Mouse (Mus musculus) heart, postnatal 0 days (tissue): ENCODE measurements around the gene Lamtor3. TPM values are rescaled to one million over a fixed set of nuclear protein-coding genes. Genes with fewer than 3 reads are reported as not detected.
A peak's percentile ranks its signal among the peaks of the same experiment; 100 is the strongest.

Experiments used
- ATAC-seq: fragments of 200-750 bp; cut with Nextera tagmentation; 2 replicates; pipeline ENCODE4 v1.8.0; 2017; ENCODE audit warnings: low read depth, moderate number of reproducible peaks, moderate library complexity; ENCODE audit not compliant: insufficient read depth
- DNase-seq: peaks from one replicate; pipeline ENCODE4 v3.0.0-alpha.2; 2016; ENCODE audit warnings: low spot score
- H3K27ac ChIP-seq: fragments of 300-500 bp; sonication (generic); 2 replicates; pipeline ENCODE4 v1.5.1; 2014; ENCODE audit warnings: low read depth, mild to moderate bottlenecking
- H3K27me3 ChIP-seq: fragments of 300-500 bp; sonication (generic); 2 replicates; pipeline ENCODE4 v1.6.1; 2014; ENCODE audit warnings: low read length, mixed read lengths; ENCODE audit not compliant: control insufficient read depth, insufficient read depth
- H3K36me3 ChIP-seq: fragments of 300-500 bp; sonication (generic); replicated peaks from 2 replicates; pipeline ENCODE4 v1.6.1; 2014; ENCODE audit warnings: low read length, mixed read lengths; ENCODE audit not compliant: control insufficient read depth, insufficient read depth
- H3K4me1 ChIP-seq: fragments of 300-500 bp; sonication (generic); 2 replicates; pipeline ENCODE4 v1.6.1; 2014; ENCODE audit warnings: antibody characterized with exemption; ENCODE audit not compliant: control insufficient read depth, insufficient read depth
- H3K4me2 ChIP-seq: fragments of 300-500 bp; sonication (generic); 2 replicates; pipeline ENCODE4 v1.6.1; 2014; ENCODE audit warnings: low read depth, mild to moderate bottlenecking, low read length, moderate library complexity
- H3K4me3 ChIP-seq: fragments of 300-500 bp; sonication (generic); 2 replicates; pipeline ENCODE4 v1.5.1; 2014; ENCODE audit warnings: low read depth, low read length
- H3K9ac ChIP-seq: fragments of 300-500 bp; sonication (generic); replicated peaks from 2 replicates; pipeline ENCODE4 v1.6.1; 2014; ENCODE audit warnings: low read depth, low read length, mixed read lengths
- H3K9me3 ChIP-seq: fragments of 300-500 bp; sonication (generic); replicated peaks from 2 replicates; pipeline ENCODE4 v1.6.1; 2016; ENCODE audit warnings: low read length; ENCODE audit not compliant: control insufficient read depth
- CTCF ChIP-seq: IDR thresholded peaks from 2 replicates; pipeline ENCODE4 v1.5.1; 2016; ENCODE audit warnings: antibody characterized with exemption, control low read depth, low read depth
- EP300 ChIP-seq: IDR thresholded peaks from 2 replicates; pipeline ENCODE4 v1.6.1; 2016; ENCODE audit warnings: antibody characterized with exemption, low read depth
- WGBS: fragments of 180-500 bp; shearing (Covaris S2); extraction: QIAGEN DNeasy Blood & Tissue Kit; methylation state at CpG from one replicate; pipeline ENCODE4 v1.1.7; 2014; 5-methylcytosine and 5-hydroxymethylcytosine counted together
- polyA plus RNA-seq: library from polyadenylated mRNA; unstranded; fragments of >200 nt; fragmentation: Nextera tagmentation; extraction: Ambion mirVana; gene quantifications from 2 replicates; pipeline ENCODE4 v1.2.1, GENCODE M21; 2015
- total RNA-seq: library from RNA; depleted of rRNA; stranded (reverse); fragments of >200 nt; gene quantifications from 2 replicates; pipeline ENCODE4 v1.2.3, GENCODE M21; 2014; ENCODE audit warnings: low replicate concordance

Gene Lamtor3
- total and polyA plus RNA-seq, 2 experiments from 2014 or later: 125 to 137 TPM

DNA sequence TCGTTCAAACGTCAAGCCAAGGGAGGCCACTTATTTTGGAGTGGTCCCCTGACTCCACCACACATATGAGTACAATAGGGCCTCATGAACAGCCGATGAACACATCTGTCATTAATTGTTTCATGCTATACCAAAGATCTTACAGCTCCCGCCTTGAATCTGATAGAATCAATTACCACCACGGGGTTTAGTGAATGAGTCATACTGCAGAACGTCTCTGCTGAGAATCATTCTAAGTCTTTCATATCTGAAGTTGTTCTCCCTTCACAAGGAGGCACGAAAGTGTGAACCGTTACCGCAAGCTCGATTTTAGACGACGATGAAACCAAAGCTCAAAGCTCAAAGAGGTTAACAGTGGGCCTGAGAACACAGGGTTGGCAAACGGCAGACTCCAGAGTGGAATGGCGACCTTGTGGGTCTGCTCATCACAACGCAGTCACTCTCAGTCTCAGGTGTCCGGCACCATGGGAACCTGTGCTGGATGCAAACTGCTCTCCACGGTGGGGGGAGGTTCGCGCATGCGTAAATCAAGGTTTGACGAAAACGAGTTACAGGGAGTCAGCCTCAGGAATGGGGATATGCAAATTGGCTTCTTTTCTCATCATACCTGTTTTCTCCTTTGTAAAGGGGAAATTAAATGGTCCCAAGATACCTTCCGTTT is 36.1 kb downstream of the Lamtor3 start:
- TF ChIP-seq CTCF: no peak
- TF ChIP-seq EP300: no peak
- H3K4me1 ChIP-seq: peaks cover 25% of the 10 kb centered on the region
- H3K27ac ChIP-seq: no peak overlapping the region; the same call in 1 of the 2 replicates
- no peaks in the 10 kb centered on the region for H3K9me3 ChIP-seq
- DNase-seq (no peak), ATAC-seq (no peak)
- H3K9ac ChIP-seq: no peak overlapping the region
- no peak overlapping the region for H3K4me3 ChIP-seq
- H3K36me3 ChIP-seq: peaks cover 7% of the 10 kb centered on the region; the same call in 1 of the 2 replicates
- WGBS: 72% methylated on average over 23 of the region's 23 CpGs
- no peaks in the 10 kb centered on the region for H3K27me3 ChIP-seq
- H3K4me2 ChIP-seq: no peak overlapping the region

GRCm38 (mm10) chr3:137955560-137956081 is 37.3 kb downstream of the Lamtor3 start:
- no peaks in the 10 kb centered on the region for H3K27me3 ChIP-seq
- H3K4me1 ChIP-seq: peaks cover 25% of the 10 kb centered on the region
- 27% methylated on average over 16 of the region's 16 CpGs for WGBS
- ATAC-seq (no peak), DNase-seq (no peak)
- 0 out of 2 replicates have a peak overlapping the region, but pooled peaks have one; percentile 26 for H3K9ac ChIP-seq
- no peak overlapping the region for H3K27ac ChIP-seq
- no peak for TF ChIP-seq EP300
- TF ChIP-seq CTCF: no peak
- H3K4me3 ChIP-seq: peak overlapping the region; percentile 17
- H3K36me3 ChIP-seq: peaks cover 7% of the 10 kb centered on the region; the same call in 1 of the 2 replicates
- peak overlapping the region; percentile 51 for H3K4me2 ChIP-seq
- no peaks in the 10 kb centered on the region for H3K9me3 ChIP-seq

GRCm38 (mm10) chr3:137957864-137958263 is 39.6 kb downstream of the Lamtor3 start:
- H3K27me3 ChIP-seq: no peaks in the 10 kb centered on the region
- H3K36me3 ChIP-seq: peaks cover 7% of the 10 kb centered on the region; the same call in 1 of the 2 replicates
- H3K9me3 ChIP-seq: no peaks in the 10 kb centered on the region
- DNase-seq (no peak), ATAC-seq (peak; percentile 59; the same call in 1 of the 2 replicates)
- H3K4me3 ChIP-seq: no peak overlapping the region
- no peak overlapping the region for H3K4me2 ChIP-seq
- peaks cover 29% of the 10 kb centered on the region for H3K4me1 ChIP-seq
- no peak for TF ChIP-seq CTCF
- peak; percentile 46; the same call in 1 of the 2 replicates for TF ChIP-seq EP300
- WGBS: 34% methylated on average over 9 of the region's 9 CpGs
- H3K9ac ChIP-seq: no peak overlapping the region
- H3K27ac ChIP-seq: peak overlapping the region; percentile 11; the same call in 1 of the 2 replicates

GRCm38 (mm10) chr3:137958352-137958751 is 40.0 kb downstream of the Lamtor3 start:
- no peaks in the 10 kb centered on the region for H3K27me3 ChIP-seq
- peaks cover 7% of the 10 kb centered on the region; the same call in 1 of the 2 replicates for H3K36me3 ChIP-seq
- TF ChIP-seq CTCF (no peak), EP300 (no peak)
- H3K4me2 ChIP-seq: no peak overlapping the region
- H3K4me3 ChIP-seq: no peak overlapping the region
- 89% methylated on average over 4 of the region's 4 CpGs for WGBS
- DNase-seq: no peak
- H3K27ac ChIP-seq: 0 out of 2 replicates have a peak overlapping the region, but pooled peaks have one; percentile 11
- H3K9ac ChIP-seq: no peak overlapping the region
- no peak for ATAC-seq
- H3K4me1 ChIP-seq: peaks cover 26% of the 10 kb centered on the region
- no peaks in the 10 kb centered on the region for H3K9me3 ChIP-seq

DNA sequence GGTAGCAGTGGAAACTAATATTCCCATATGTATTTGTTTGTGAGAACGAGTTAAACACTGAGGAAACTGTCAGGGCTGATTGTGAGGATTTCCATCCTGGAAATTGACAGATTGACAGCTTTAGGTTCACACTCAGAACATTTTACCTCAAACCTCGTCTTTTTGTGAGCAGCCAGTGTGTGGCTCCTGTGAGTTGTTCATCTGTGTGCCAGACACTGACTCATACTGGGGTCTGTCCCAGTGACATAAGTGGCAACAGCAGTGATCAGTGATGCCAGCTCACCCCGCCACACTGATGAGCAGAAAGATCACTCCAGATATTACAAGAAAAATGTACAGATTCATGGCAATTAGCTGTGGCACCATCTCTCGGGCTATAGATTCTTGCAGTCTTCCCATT is 41.1 kb downstream of the Lamtor3 start:
- ATAC-seq (no peak), DNase-seq (no peak)
- Histone ChIP-seq H3K27me3 (no peaks in the 10 kb centered on the region), H3K9me3 (no peaks in the 10 kb centered on the region), H3K4me1 (peaks cover 24% of the 10 kb centered on the region), H3K36me3 (peaks cover 7% of the 10 kb centered on the region; the same call in 1 of the 2 replicates), H3K27ac (no peak overlapping the region), H3K4me2 (no peak overlapping the region), H3K4me3 (no peak overlapping the region), H3K9ac (no peak overlapping the region)
- WGBS: 78% methylated on average over 4 of the region's 4 CpGs
- TF ChIP-seq EP300 (no peak), CTCF (no peak)
